Mouse (Mus musculus) gastrocnemius, adult 2 months (tissue): Measurements from ENCODE around the gene Nanog. TPM values are rescaled to one million over a fixed set of nuclear protein-coding genes. Genes with fewer than 3 reads are reported as not detected.
"Not testable (repeated sequence)": the region's sequence is repeated elsewhere in the genome, so short reads cannot be mapped to it uniquely, and the experiment has no call there.

Source experiments
- DNase-seq: peaks from one replicate; pipeline ENCODE4 v3.0.0; 2022
- H3K27ac ChIP-seq: fragments of 200-600 bp; 2 replicates; pipeline ENCODE4 v1.8.1; 2022; ENCODE audit warnings: mild to moderate bottlenecking
- H3K4me3 ChIP-seq: fragments of 200-600 bp; 2 replicates; pipeline ENCODE4 v1.8.1; 2022; ENCODE audit warnings: mild to moderate bottlenecking, moderate library complexity
- CTCF ChIP-seq: fragments of 200-600 bp; IDR thresholded peaks from 2 replicates; pipeline ENCODE4 v1.8.1; 2022; ENCODE audit warnings: antibody characterized with exemption, mild to moderate bottlenecking, moderate library complexity
- intact Hi-C: fragments of 180-260 bp; cut with DNase I; formaldehyde crosslinking; loops from one replicate; pipeline ENCODE4 v1.15.1; 2025
- total RNA-seq, 2 experiments: library from RNA; stranded (reverse); gene quantifications; 2 replicates each; pipeline ENCODE4 v1.2.3; 2021

Gene Nanog
- total RNA-seq, 2 experiments from 2014 or later: not detected

GRCm38 (mm10) chr6:122711455-122711854, 4.2 kb downstream of the Nanog start:
- Histone ChIP-seq H3K27ac (no peak overlapping the region), H3K4me3 (no peak overlapping the region)
- no peak for TF ChIP-seq CTCF
- intact Hi-C loops: no loop called here
- no peak for DNase-seq

GRCm38 (mm10) chr6:122713116-122713515, 5.8 kb downstream of the Nanog start:
- intact Hi-C loops, H3K27ac ChIP-seq: not testable (repeated sequence)

GRCm38 (mm10) chr6:122714707-122715365, 7.5 kb downstream of the Nanog start:
- intact Hi-C loops: no loop called here
- Histone ChIP-seq H3K4me3 (no peak overlapping the region), H3K27ac (no peak overlapping the region)
- DNase-seq: no peak
- no peak for TF ChIP-seq CTCF

More at GRCm38 (mm10) chr6:122713116-122713515, 5.8 kb downstream of the Nanog start:
- not testable (repeated sequence) for H3K4me3 ChIP-seq
- DNase-seq: peak; percentile 52

GRCm38 (mm10) chr6:122715886-122716285, 8.6 kb downstream of the Nanog start:
- DNase-seq: no peak
- TF ChIP-seq CTCF: no peak
- no peak overlapping the region for H3K4me3 ChIP-seq
- intact Hi-C loops: no loop called here
- no peak overlapping the region for H3K27ac ChIP-seq

- intact Hi-C loops: loop anchor here (2.0 kb wide), 1 partner anchor 49 kb away; no protein-coding TSS in a partner anchor
- H3K27ac ChIP-seq, H3K4me3 ChIP-seq, DNase-seq: not testable (repeated sequence)
These were observed 10.9 kb downstream of the Nanog start for GRCm38 (mm10) chr6:122718224-122718623.

GRCm38 (mm10) chr6:122719942-122720341, 12.7 kb downstream of the Nanog start:
- intact Hi-C loops: loop anchor here (2.0 kb wide), 1 partner anchor 51 kb away; no protein-coding TSS in a partner anchor
- peak; percentile 85 for TF ChIP-seq CTCF

GRCm38 (mm10) chr6:122739952-122740351, 32.7 kb downstream of the Nanog start:
- no peak overlapping the region for H3K27ac ChIP-seq
- intact Hi-C loops: loop anchor here (2.0 kb wide), 1 partner anchor 47 kb away; no protein-coding TSS in a partner anchor
- DNase-seq: peak; percentile 67
- peak overlapping the region; percentile 48 for H3K4me3 ChIP-seq
- peak; percentile 93 for TF ChIP-seq CTCF

More at GRCm38 (mm10) chr6:122719942-122720341, 12.7 kb downstream of the Nanog start:
- Histone ChIP-seq H3K4me3 (no peak overlapping the region), H3K27ac (no peak overlapping the region)
- peak; percentile 66 for DNase-seq

GRCm38 (mm10) chr6:122741460-122742227, 34.4 kb downstream of the Nanog start:
- intact Hi-C loops: loop anchor here (2.0 kb wide), 1 partner anchor 45 kb away; no protein-coding TSS in a partner anchor
- DNase-seq: no peak
- no peak for TF ChIP-seq CTCF
- H3K27ac ChIP-seq: peak overlapping the region; percentile 43; the same call in 1 of the 2 replicates
- H3K4me3 ChIP-seq: peak overlapping the region; percentile 69

- DNase-seq: no peak
- Histone ChIP-seq H3K27ac (peak overlapping the region; percentile 43; the same call in 1 of the 2 replicates), H3K4me3 (peak overlapping the region; percentile 69)
- intact Hi-C loops: no loop called here
- TF ChIP-seq CTCF: no peak
These were observed 35.1 kb downstream of the Nanog start for GRCm38 (mm10) chr6:122742228-122742899.

- TF ChIP-seq CTCF: no peak
- DNase-seq: no peak
- intact Hi-C loops: no loop called here
- H3K27ac ChIP-seq: no peak overlapping the region
- H3K4me3 ChIP-seq: no peak overlapping the region
These were observed 36.1 kb downstream of the Nanog start for GRCm38 (mm10) chr6:122743353-122743752.

GRCm38 (mm10) chr6:122744505-122745249, 37.4 kb downstream of the Nanog start:
- Histone ChIP-seq H3K27ac (no peak overlapping the region), H3K4me3 (no peak overlapping the region)
- no peak for DNase-seq
- intact Hi-C loops: no loop called here
- no peak for TF ChIP-seq CTCF

GRCm38 (mm10) chr6:122750579-122750978, 43.3 kb downstream of the Nanog start:
- no peak overlapping the region for H3K27ac ChIP-seq
- intact Hi-C loops: no loop called here
- TF ChIP-seq CTCF: no peak
- H3K4me3 ChIP-seq: no peak overlapping the region
- DNase-seq: no peak
